Mouse (Mus musculus): Measurements from ENCODE around the gene Hdac9. TPM values are rescaled to one million over a fixed set of nuclear protein-coding genes. Genes with fewer than 3 reads are reported as not detected.

The Hdac9 gene
- polyA plus RNA-seq (2016; fragmentation: Nextera tagmentation; extraction: Ambion mirVana): 8.2 and 10.1 TPM in 2 replicates

GRCm38 (mm10) chr12:34916995-34917394 lies at the start of gene Hdac9:
TSS of gene Hdac9 (minus strand) at chr12:34917095.
- DNase-seq (ENCODE audit: low spot score): peak; percentile 12
- H3K9me3 ChIP-seq: no peaks in the 10 kb centered on the region
- peaks cover 6% of the 10 kb centered on the region for H3K4me1 ChIP-seq (replicated peaks)
- 47% methylated on average over 1 of the region's 1 CpGs for WGBS
- no peaks in the 10 kb centered on the region for H3K27me3 ChIP-seq (ENCODE audit: insufficient read depth, poor library complexity, severe bottlenecking)
- no peaks in the 10 kb centered on the region for H3K36me3 ChIP-seq
- H3K4me3 ChIP-seq: no peak within 1 kb of the TSS
- H3K27ac ChIP-seq: no peak within 1 kb of the TSS

GRCm38 (mm10) chr12:34949066-34949706 lies 32.3 kb upstream of the Hdac9 start:
- Histone ChIP-seq H3K27ac (no peak overlapping the region), H3K27me3 (ENCODE audit: insufficient read depth, poor library complexity, severe bottlenecking) (no peaks in the 10 kb centered on the region), H3K9me3 (0 out of 2 replicates have a peak, but pooled peaks cover 5% of the 10 kb centered on the region), H3K4me3 (no peak overlapping the region), H3K36me3 (no peaks in the 10 kb centered on the region), H3K4me1 (replicated peaks) (no peaks in the 10 kb centered on the region)
- WGBS: 89% methylated on average over 6 of the region's 6 CpGs
- no peak for DNase-seq (ENCODE audit: low spot score)

- no peak for DNase-seq (ENCODE audit: low spot score)
- H3K9me3 ChIP-seq: peaks cover 18% of the 10 kb centered on the region
- 89% methylated on average over 1 of the region's 1 CpGs for WGBS
- H3K27ac ChIP-seq: no peak overlapping the region
- no peak overlapping the region for H3K4me3 ChIP-seq
- no peaks in the 10 kb centered on the region for H3K4me1 ChIP-seq (replicated peaks)
- H3K27me3 ChIP-seq (ENCODE audit: insufficient read depth, poor library complexity, severe bottlenecking): no peaks in the 10 kb centered on the region
- H3K36me3 ChIP-seq: no peaks in the 10 kb centered on the region
Observed at GRCm38 (mm10) chr12:34937918-34938317, 21.0 kb upstream of the Hdac9 start.

GRCm38 (mm10) chr12:34908008-34908407 lies 8.9 kb downstream of the Hdac9 start:
- peaks cover 47% of the 10 kb centered on the region for H3K27me3 ChIP-seq (ENCODE audit: insufficient read depth, poor library complexity, severe bottlenecking)
- 70% methylated on average over 2 of the region's 2 CpGs for WGBS
- no peak for DNase-seq (ENCODE audit: low spot score)

GRCm38 (mm10) chr12:34907506-34907850 lies 9.4 kb downstream of the Hdac9 start:
- peaks cover 47% of the 10 kb centered on the region for H3K27me3 ChIP-seq (ENCODE audit: insufficient read depth, poor library complexity, severe bottlenecking)
- H3K9me3 ChIP-seq: no peaks in the 10 kb centered on the region
- H3K4me1 ChIP-seq (replicated peaks): peaks cover 13% of the 10 kb centered on the region
- peak overlapping the region; percentile 81 for H3K4me3 ChIP-seq
- 3% methylated on average over 10 of the region's 10 CpGs for WGBS
- no peaks in the 10 kb centered on the region for H3K36me3 ChIP-seq
- no peak for DNase-seq (ENCODE audit: low spot score)
- no peak overlapping the region; the same call in 1 of the 2 replicates for H3K27ac ChIP-seq

More at GRCm38 (mm10) chr12:34908008-34908407, 8.9 kb downstream of the Hdac9 start:
- Histone ChIP-seq H3K36me3 (no peaks in the 10 kb centered on the region), H3K9me3 (no peaks in the 10 kb centered on the region), H3K4me3 (no peak overlapping the region), H3K27ac (no peak overlapping the region), H3K4me1 (replicated peaks) (peaks cover 13% of the 10 kb centered on the region)

GRCm38 (mm10) chr12:34906704-34907505 lies 10.0 kb downstream of the Hdac9 start:
- peak overlapping the region; percentile 79 for H3K27ac ChIP-seq
- 1% methylated on average over 76 of the region's 107 CpGs for WGBS
- H3K9me3 ChIP-seq: no peaks in the 10 kb centered on the region
- peak; percentile 51 for DNase-seq (ENCODE audit: low spot score)
- peaks cover 47% of the 10 kb centered on the region for H3K27me3 ChIP-seq (ENCODE audit: insufficient read depth, poor library complexity, severe bottlenecking)
- H3K4me1 ChIP-seq (replicated peaks): peaks cover 13% of the 10 kb centered on the region
- H3K36me3 ChIP-seq: no peaks in the 10 kb centered on the region
- peak overlapping the region; percentile 81 for H3K4me3 ChIP-seq

- Histone ChIP-seq H3K27ac (peak overlapping the region; percentile 79), H3K9me3 (no peaks in the 10 kb centered on the region), H3K4me1 (replicated peaks) (peaks cover 13% of the 10 kb centered on the region), H3K4me3 (peak overlapping the region; percentile 81), H3K36me3 (no peaks in the 10 kb centered on the region), H3K27me3 (ENCODE audit: insufficient read depth, poor library complexity, severe bottlenecking) (peaks cover 47% of the 10 kb centered on the region)
- no peak for DNase-seq (ENCODE audit: low spot score)
- 0% methylated on average over 10 of the region's 10 CpGs for WGBS
Observed at GRCm38 (mm10) chr12:34906376-34906703, 10.6 kb downstream of the Hdac9 start.

GRCm38 (mm10) chr12:34900241-34900640 lies 16.7 kb downstream of the Hdac9 start:
- Histone ChIP-seq H3K36me3 (no peaks in the 10 kb centered on the region), H3K27me3 (ENCODE audit: insufficient read depth, poor library complexity, severe bottlenecking) (peaks cover 19% of the 10 kb centered on the region), H3K9me3 (no peaks in the 10 kb centered on the region), H3K4me3 (no peak overlapping the region), H3K4me1 (replicated peaks) (peaks cover 10% of the 10 kb centered on the region; the same call in 1 of the 2 replicates), H3K27ac (no peak overlapping the region)
- no peak for DNase-seq (ENCODE audit: low spot score)
- 60% methylated on average over 8 of the region's 8 CpGs for WGBS

GRCm38 (mm10) chr12:34894867-34895266 lies 22.0 kb downstream of the Hdac9 start:
- H3K36me3 ChIP-seq: no peaks in the 10 kb centered on the region
- DNase-seq (ENCODE audit: low spot score): no peak
- peaks cover 4% of the 10 kb centered on the region; the same call in 1 of the 2 replicates for H3K4me1 ChIP-seq (replicated peaks)
- no peaks in the 10 kb centered on the region for H3K9me3 ChIP-seq
- H3K27me3 ChIP-seq (ENCODE audit: insufficient read depth, poor library complexity, severe bottlenecking): 0 out of 2 replicates have a peak, but pooled peaks cover 3% of the 10 kb centered on the region
- WGBS: 80% methylated on average over 5 of the region's 5 CpGs
- no peak overlapping the region for H3K27ac ChIP-seq
- no peak overlapping the region for H3K4me3 ChIP-seq

- WGBS: 93% methylated on average over 4 of the region's 4 CpGs
- Histone ChIP-seq H3K27me3 (ENCODE audit: insufficient read depth, poor library complexity, severe bottlenecking) (no peaks in the 10 kb centered on the region), H3K27ac (no peak overlapping the region), H3K36me3 (no peaks in the 10 kb centered on the region), H3K4me1 (replicated peaks) (no peaks in the 10 kb centered on the region), H3K9me3 (no peaks in the 10 kb centered on the region), H3K4me3 (no peak overlapping the region)
- DNase-seq (ENCODE audit: low spot score): no peak
Observed at GRCm38 (mm10) chr12:34888694-34889093, 28.2 kb downstream of the Hdac9 start.

GRCm38 (mm10) chr12:34874926-34875325 lies 42.0 kb downstream of the Hdac9 start:
- H3K27me3 ChIP-seq (ENCODE audit: insufficient read depth, poor library complexity, severe bottlenecking): no peaks in the 10 kb centered on the region
- H3K27ac ChIP-seq: no peak overlapping the region
- H3K4me1 ChIP-seq (replicated peaks): no peaks in the 10 kb centered on the region
- no peaks in the 10 kb centered on the region for H3K36me3 ChIP-seq
- DNase-seq (ENCODE audit: low spot score): no peak
- H3K9me3 ChIP-seq: no peaks in the 10 kb centered on the region
- 93% methylated on average over 2 of the region's 2 CpGs for WGBS
- no peak overlapping the region for H3K4me3 ChIP-seq

GRCm38 (mm10) chr12:34871028-34871427 lies 45.9 kb downstream of the Hdac9 start:
- H3K9me3 ChIP-seq: no peaks in the 10 kb centered on the region
- no peak overlapping the region for H3K4me3 ChIP-seq
- H3K36me3 ChIP-seq: no peaks in the 10 kb centered on the region
- no peaks in the 10 kb centered on the region for H3K27me3 ChIP-seq (ENCODE audit: insufficient read depth, poor library complexity, severe bottlenecking)
- H3K27ac ChIP-seq: no peak overlapping the region
- 75% methylated on average over 7 of the region's 7 CpGs for WGBS
- H3K4me1 ChIP-seq (replicated peaks): no peaks in the 10 kb centered on the region
- no peak for DNase-seq (ENCODE audit: low spot score)

GRCm38 (mm10) chr12:34841196-34841595 lies 75.7 kb downstream of the Hdac9 start:
- Histone ChIP-seq H3K4me3 (no peak overlapping the region), H3K4me1 (replicated peaks) (peaks cover 9% of the 10 kb centered on the region), H3K36me3 (no peaks in the 10 kb centered on the region), H3K9me3 (no peaks in the 10 kb centered on the region), H3K27me3 (ENCODE audit: insufficient read depth, poor library complexity, severe bottlenecking) (peaks cover 15% of the 10 kb centered on the region), H3K27ac (no peak overlapping the region)
- WGBS: 82% methylated on average over 4 of the region's 4 CpGs
- no peak for DNase-seq (ENCODE audit: low spot score)

Data from hindbrain, embryonic 10.5 days (tissue).